Mouse (Mus musculus): ENCODE results near the gene Tifa.

DNA sequence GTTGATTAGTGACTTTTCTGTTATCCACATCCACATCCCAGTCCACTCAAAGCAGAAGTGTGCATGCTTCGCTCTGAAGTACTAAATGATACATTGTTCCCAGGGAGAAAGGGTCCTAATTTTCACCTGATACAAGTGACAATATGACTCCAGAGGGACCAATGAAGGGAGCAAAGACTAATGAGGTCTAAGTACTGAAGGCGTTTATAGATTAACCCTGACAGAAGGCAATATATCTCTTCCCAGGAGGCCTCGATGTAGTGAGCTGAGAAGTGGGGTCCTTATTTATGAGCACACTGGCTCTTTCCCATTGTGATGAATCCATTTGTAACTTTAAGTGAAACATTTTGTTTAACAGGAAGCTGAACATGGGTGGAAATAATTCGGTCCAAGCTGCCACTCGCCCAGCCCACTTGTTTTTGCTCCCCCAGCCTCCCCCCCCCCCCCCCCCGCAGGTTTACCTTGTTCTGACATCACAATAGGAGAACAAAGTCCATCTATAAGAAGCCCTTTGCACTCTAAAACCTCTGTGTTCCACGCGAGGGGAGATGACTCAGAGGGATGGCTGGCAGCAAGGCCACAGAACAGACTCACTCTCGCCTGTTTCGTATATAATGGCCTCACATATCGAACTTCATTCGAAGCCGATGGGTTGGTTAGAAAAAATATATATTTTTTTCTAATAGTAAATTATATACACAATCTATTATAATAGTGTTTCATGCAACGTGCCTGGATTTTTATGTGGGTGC lies 45.8 kb upstream of the Tifa start:
- TF ChIP-seq EP300 (optimal IDR thresholded peaks at IDR 0.05) (no peak), CTCF (IDR thresholded peaks at IDR 0.05; ENCODE audit: low read depth) (no peak)

Data from stomach, postnatal 0 days (tissue).